Mouse (Mus musculus): ENCODE results near the gene Cdk5rap3.

- TF ChIP-seq CTCF (IDR thresholded peaks at IDR 0.05; ENCODE audit: low read depth, low read length): no peak
- TF ChIP-seq GATA1 (IDR thresholded peaks at IDR 0.05; ENCODE audit: borderline replicate concordance, low read length): no peak
- TF ChIP-seq TAL1 (conservative IDR thresholded peaks at IDR 0.05; ENCODE audit: low read depth, low read length): no peak
Observed at GRCm38 (mm10) chr11:96891784-96892527, 24.3 kb downstream of the Cdk5rap3 start.
